Mouse (Mus musculus) embryonic fibroblast, embryonic 13.5 days (primary cell): ENCODE results near the gene Art3. TPM values are rescaled to one million over a fixed set of nuclear protein-coding genes. Genes with fewer than 3 reads are reported as not detected.

Experiments used
- H3K27ac ChIP-seq: 2 replicates; pipeline ENCODE4 v1.5.1; 2012; ENCODE audit warnings: low read length, control low read depth, inconsistent platforms; ENCODE audit not compliant: insufficient read depth
- H3K4me1 ChIP-seq: 2 replicates; pipeline ENCODE4 v1.6.1; 2011; ENCODE audit warnings: low read length; ENCODE audit not compliant: control insufficient read depth, insufficient read depth
- H3K4me3 ChIP-seq: 2 replicates; pipeline ENCODE4 v1.5.1; 2011; ENCODE audit warnings: mild to moderate bottlenecking, control low read depth, low read length; ENCODE audit not compliant: insufficient read depth
- CTCF ChIP-seq: IDR thresholded peaks from 2 replicates; pipeline ENCODE4 v1.5.1; 2011; ENCODE audit warnings: mild to moderate bottlenecking, control low read depth, low read length, moderate library complexity, borderline replicate concordance; ENCODE audit not compliant: insufficient read depth
- POLR2A ChIP-seq: IDR thresholded peaks from 2 replicates; pipeline ENCODE4 v1.6.1; 2011; ENCODE audit warnings: low read depth, mild to moderate bottlenecking, control low read depth, low read length, moderate library complexity
- polyA plus RNA-seq: library from polyadenylated mRNA; stranded (reverse); fragments of >200 nt; gene quantifications from 2 replicates; pipeline ENCODE4 v1.2.4, GENCODE M21; 2011; ENCODE audit warnings: low read depth; ENCODE audit not compliant: missing spikeins, insufficient read length

Art3 gene
- not detected in 2 replicates for polyA plus RNA-seq

DNA sequence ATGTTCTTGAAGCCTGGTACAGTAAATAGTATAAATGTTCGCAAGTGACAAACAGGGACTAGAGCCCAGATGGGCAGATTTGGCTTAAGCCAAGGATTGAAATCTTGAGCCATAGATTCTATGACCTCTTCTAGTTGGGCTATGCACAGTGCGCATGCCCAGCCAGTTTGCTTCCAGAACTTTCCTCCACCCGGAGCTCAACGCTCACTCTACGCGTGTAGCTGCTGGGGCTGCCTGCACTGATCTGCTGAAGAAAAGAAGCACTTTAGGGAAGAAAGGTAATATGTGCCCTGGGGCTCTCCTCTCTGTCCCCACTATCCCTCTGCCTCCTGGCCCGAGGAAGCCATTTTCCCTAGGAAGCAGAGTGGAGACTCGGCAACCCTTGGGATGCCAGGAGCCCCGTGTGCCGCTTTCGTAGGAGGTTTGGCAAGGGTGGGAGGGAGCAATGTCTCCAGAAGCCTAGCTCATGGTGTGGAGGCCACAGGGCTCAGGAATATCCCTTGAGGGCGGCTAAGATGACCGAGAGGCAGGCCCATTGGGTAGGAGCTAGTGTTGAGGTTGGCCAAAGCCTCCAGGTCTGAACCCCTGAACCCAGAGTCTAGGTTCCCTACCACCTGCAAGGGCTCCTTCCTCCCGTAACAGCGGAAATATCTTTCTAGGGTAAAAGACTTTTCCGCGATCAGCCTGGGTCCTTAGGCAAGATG, at the start of gene Art3:
Gene Art3 (plus strand): TSS at position 193 of the 704 bp plus-strand sequence.
- Histone ChIP-seq H3K27ac (peak within 1 kb of the TSS; percentile 64), H3K4me1 (no peaks in the 10 kb centered on the region; the same call in 1 of the 2 replicates), H3K4me3 (no peak within 1 kb of the TSS)
- TF ChIP-seq POLR2A (no peak), CTCF (no peak)

DNA sequence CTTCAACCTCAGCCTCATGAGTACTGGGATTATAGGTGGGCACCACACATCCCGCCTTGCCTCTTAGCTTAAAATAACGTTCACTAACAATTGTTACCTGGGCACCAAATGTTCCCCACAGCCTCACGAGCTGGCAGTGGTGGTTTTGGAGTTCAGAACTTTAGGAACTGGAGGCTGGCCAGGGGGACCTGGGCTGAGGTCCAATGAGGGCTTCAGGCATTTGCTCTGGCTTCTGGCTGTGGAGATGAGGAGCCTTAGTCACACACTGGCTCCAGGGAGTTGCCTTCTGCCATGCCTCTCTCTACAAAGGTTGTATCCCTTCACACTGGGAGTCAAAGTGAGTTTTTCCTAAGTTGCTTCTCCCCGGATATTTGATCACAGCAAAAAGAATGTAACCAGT, 49.1 kb upstream of the Art3 start:
- H3K4me1 ChIP-seq, result peaks cover 11% of the 10 kb centered on the region
- peak overlapping the region; percentile 76 for H3K27ac ChIP-seq
- TF ChIP-seq CTCF (no peak), POLR2A (no peak)
- no peak overlapping the region for H3K4me3 ChIP-seq

DNA sequence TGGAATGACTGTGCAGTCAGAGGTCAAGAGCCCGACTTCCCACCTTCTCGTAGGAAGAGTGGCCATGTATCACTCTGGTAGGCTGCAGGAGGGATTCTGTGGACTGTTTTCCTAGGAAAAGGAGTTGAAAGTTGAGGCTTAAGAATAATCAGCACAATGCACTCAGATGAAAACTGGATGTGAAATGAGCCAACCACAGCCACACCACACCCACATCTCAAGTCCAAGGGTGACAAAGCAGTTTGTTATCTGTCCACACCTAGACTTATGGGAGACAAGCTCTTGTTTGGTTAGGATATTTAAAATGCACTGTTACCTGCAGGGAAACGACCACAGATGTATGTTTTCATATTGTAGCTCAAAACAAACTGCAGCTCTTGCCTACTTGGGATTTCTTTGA, 48.5 kb upstream of the Art3 start:
- H3K4me1 ChIP-seq, result peaks cover 11% of the 10 kb centered on the region
- no peak overlapping the region for H3K4me3 ChIP-seq
- no peak for TF ChIP-seq POLR2A
- peak overlapping the region; percentile 76 for H3K27ac ChIP-seq

DNA sequence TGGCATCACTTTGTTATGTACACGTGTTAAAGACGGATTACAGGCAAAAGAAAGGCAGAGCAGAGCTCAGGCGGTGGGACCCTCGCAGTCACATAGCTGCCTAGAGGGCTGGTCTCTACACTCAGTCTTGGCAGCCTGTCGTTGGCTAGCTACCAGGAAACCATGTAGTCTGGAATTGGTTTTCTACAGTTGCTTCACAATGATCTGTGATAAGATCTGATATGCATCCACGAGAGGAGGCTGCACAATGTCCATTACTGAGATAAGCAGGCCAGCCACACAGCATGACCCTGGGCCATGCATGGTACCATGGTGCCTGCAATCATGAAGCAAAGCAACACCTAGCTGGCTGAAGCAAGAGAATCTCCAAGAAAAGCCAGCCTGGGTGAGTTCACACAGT, 43.8 kb upstream of the Art3 start:
- H3K4me3 ChIP-seq, result no peak overlapping the region
- TF ChIP-seq CTCF, result no peak
- TF ChIP-seq POLR2A, result no peak
- peaks cover 8% of the 10 kb centered on the region for H3K4me1 ChIP-seq
- no peak overlapping the region for H3K27ac ChIP-seq

- TF ChIP-seq CTCF, result no peak
- TF ChIP-seq POLR2A, result no peak
Observed at GRCm38 (mm10) chr5:92291652-92292414, 39.8 kb upstream of the Art3 start.

GRCm38 (mm10) chr5:92294525-92294924, 37.1 kb upstream of the Art3 start:
- TF ChIP-seq CTCF, result no peak
- no peak for TF ChIP-seq POLR2A
- H3K27ac ChIP-seq, result no peak overlapping the region
- H3K4me3 ChIP-seq, result no peak overlapping the region
- no peaks in the 10 kb centered on the region for H3K4me1 ChIP-seq

More at GRCm38 (mm10) chr5:92291652-92292414, 39.8 kb upstream of the Art3 start:
- H3K4me1 ChIP-seq, result no peaks in the 10 kb centered on the region
- H3K27ac ChIP-seq, result no peak overlapping the region
- no peak overlapping the region for H3K4me3 ChIP-seq

GRCm38 (mm10) chr5:92302149-92302840, 29.3 kb upstream of the Art3 start:
- Histone ChIP-seq H3K4me3 (no peak overlapping the region), H3K27ac (no peak overlapping the region)
- TF ChIP-seq CTCF (no peak), POLR2A (no peak)

DNA sequence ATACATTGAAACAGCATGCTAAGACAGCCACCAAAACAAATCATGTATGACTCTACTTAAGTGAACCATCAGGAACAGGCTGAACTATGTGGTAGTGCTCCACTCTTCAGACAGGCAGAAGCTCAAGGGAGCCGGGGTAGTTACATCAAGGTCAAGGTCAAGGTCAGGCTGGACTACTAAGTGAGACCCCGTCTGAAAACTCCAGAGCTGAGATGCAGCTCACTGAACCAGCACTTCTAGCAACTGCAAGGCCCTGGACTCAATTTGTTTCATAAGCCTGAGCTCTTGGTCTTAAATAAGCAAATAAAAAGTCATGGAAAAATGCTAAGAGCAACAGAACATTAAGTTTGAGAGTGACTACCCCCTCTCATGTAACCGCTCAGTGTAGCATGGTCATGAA, 27.3 kb upstream of the Art3 start:
- TF ChIP-seq POLR2A (no peak), CTCF (no peak)
- H3K4me1 ChIP-seq, result 0 out of 2 replicates have a peak, but pooled peaks cover 2% of the 10 kb centered on the region
- no peak overlapping the region for H3K4me3 ChIP-seq
- H3K27ac ChIP-seq, result no peak overlapping the region

More at GRCm38 (mm10) chr5:92302149-92302840, 29.3 kb upstream of the Art3 start:
- H3K4me1 ChIP-seq, result no peaks in the 10 kb centered on the region

- Histone ChIP-seq H3K4me1 (0 out of 2 replicates have a peak, but pooled peaks cover 2% of the 10 kb centered on the region), H3K27ac (peak within 1 kb of the TSS; percentile 39; the same call in 1 of the 2 replicates), H3K4me3 (peak within 1 kb of the TSS; percentile 93)
- TF ChIP-seq CTCF, result peak; percentile 25; the same call in 1 of the 2 replicates
- peak; percentile 75 for TF ChIP-seq POLR2A
Observed at GRCm38 (mm10) chr5:92309681-92310511, 21.7 kb upstream of the Art3 start, which contains the start of gene Sdad1. Gene Sdad1 (minus strand): TSS chr5:92310479.
